Mouse (Mus musculus) CD4-positive helper T cell, adult 2 months (primary cell): ENCODE data around the gene Aldh6a1.

Experiments
- DNase-seq: peaks from one replicate; pipeline ENCODE4 v3.0.0-alpha.2; 2012; ENCODE audit warnings: low read depth, missing footprints, low spot score

The Aldh6a1 gene

DNA sequence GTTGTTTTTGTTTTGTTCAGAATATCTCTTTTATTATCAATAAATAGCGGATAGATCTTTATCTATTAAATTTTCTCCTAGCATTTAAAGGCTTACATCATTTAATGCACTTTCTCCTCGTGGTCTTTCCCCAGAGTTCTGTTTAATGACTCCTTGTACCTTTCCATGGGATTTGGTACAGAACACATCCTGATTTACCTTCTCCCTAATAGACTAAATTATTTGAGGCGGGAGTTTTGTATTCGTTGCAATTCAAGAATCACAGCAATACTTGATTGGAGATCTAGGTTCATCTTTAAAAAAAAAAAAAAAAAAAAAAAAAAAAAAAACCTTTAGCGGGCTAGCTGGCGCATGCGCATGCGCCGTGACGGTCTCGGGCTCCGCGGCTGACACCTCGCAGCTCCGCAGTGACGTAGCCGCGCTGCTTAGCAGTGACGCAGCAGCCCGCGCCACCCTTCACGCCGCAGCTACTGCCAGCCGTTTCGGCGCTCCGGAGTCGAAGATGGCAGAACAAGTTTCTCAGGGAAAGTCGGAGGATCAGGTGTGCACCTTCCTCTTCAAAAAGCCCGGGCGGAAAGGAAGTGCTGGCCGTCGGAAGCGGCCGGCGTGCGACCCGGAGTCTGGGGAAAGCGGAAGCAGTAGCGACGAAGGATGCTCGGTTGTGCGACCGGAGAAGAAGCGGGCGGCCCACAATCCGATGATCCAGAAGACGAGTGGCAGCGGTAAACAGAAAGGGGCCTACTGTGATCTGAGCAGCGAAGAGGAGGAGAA is 33.8 kb downstream of the Aldh6a1 start, which contains the start of gene Rnf113a2:
Gene Rnf113a2, plus strand, starts transcription at position 363 of the 771 bp plus-strand sequence.
- peak; percentile 96 for DNase-seq

DNA sequence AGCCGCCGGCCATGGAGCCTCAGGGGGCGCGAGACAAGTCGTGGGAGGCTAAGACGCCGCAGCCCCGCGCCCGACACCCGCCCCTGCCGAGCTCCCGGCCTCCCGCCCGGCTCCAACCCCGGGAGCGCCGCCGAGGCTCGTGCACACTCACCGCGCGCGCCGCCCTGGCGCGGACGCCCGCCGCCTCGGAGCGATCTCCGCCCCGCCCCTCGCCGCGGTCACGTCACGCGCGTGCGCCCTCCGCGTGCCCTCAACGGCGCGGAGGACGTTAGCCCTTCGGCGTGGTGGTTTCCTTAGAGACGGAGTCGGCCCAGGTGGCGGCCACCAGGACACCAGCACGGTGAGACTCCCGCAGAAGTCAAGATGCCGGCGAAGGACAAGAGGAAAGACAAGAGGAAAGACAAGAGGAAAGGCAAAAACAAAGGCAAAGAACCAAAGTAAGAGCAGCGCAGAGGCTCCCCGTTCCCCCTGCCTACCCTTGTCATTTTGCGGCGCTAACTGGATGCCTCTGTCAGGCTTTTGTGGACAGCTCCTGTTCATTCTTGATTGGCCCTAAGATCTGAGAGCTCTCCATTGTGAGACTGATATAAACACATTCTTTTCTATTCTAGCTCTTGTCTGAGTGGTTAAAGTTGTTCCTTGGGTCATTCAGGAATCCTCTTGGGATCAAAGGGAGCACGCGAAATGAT is 41.8 kb downstream of the Aldh6a1 start, which contains the start of the genes Entpd5 and Bbof1:
Gene Entpd5, minus strand, starts transcription at position 211 of the 689 bp plus-strand sequence.
Gene Bbof1, plus strand, starts transcription at position 253 of the 689 bp plus-strand sequence.
- DNase-seq: peak; percentile 92

DNA sequence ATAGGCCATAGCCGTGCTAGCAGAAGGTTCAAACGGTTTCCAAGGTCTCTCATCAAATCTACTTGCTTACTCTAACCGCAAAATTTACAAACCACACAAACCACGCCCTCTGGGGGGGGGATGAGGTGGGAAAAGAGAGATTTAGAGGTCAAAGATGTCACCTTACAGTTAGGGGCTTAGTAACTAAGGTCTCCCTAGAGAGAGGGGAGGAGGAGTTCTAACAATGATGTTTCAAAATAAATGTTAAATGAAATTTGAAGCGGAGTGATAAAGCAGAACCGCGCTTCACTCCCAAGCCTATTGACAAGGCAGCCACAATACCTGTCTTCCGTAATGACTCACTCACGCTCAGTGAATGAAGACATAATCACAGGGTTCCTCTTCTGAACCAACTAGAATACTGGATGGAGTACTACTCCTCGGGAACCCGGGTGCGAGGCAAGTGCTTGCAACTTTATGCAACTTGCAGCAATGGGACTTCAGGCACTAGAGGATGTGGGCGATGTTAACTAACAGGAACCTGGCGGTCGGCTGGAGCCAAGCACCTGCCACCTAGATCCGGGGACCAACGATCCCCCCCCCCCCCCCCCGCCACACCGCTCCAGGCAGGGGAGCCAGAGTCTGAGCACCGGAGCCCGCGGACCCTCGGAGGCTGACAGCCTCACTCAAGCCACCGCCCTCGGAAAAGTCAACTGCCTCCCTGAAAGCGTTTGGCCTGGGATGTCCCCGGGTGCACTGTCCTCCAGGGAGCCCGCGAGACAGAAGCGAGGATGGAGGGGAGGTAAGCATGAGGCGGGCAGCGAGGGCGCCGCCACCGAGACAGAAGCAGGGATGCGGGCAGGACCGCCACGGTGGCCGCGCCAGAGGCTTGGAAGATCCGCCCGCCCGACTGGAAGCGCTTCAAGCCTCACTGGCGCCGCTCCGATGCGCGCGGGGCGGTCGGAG is 42.7 kb downstream of the Aldh6a1 start:
- DNase-seq: peak; percentile 87

DNA sequence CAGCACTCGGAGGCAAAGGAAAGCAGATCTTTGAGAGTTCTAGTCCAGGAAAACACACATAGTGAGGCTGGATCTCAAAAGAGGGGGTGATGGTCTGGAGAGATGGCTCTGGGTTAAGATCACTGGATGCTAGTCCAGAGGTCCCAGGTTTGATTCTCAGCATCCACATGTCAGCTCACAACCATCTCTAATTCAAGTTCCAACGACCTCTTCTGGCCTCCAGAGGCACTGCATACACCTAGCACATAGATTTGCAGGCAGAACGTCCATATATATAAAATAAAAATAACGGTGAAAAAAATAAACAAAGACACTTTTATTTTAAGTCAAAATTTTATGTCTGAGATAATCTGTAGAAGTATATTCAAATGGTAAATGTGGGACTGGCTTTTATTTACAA is 43.5 kb downstream of the Aldh6a1 start:
- DNase-seq: no peak

DNA sequence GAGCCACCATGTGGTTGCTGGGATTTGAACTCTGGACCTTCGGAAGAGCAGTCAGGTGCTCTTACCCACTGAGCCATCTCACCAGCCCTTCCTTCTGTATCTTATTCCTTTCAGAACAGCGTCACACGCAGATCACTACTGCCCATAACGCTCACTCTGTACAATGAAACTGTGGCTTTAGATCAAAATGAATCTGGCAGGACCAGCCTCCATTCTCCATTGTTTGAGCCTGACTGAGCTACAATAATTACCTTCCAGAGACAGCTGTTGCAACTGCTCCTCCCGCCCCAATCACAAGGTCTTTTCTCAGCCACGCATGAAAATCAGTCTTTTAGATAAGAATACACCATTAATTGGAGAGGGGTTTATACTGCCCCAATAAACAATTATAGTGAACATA is 46.3 kb downstream of the Aldh6a1 start:
- no peak for DNase-seq

DNA sequence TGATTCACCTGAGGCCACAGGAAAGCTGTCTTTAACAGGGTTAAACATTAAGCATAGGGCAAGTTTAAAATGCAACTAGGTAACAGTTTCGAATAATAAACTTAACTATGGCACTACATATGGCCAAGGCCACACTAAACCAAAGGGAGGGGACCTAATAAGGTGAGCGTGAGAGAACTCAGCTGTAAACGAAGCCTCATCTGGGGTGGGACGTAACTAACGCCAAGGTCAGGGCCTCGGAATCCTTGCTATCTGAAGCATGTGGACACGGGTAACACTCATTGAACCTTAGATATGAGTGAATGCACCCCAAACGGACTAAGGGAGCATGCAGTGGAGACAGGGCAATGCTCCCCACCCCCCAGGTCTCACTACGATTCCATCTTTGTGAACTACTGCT is 47.9 kb downstream of the Aldh6a1 start:
- no peak for DNase-seq

DNA sequence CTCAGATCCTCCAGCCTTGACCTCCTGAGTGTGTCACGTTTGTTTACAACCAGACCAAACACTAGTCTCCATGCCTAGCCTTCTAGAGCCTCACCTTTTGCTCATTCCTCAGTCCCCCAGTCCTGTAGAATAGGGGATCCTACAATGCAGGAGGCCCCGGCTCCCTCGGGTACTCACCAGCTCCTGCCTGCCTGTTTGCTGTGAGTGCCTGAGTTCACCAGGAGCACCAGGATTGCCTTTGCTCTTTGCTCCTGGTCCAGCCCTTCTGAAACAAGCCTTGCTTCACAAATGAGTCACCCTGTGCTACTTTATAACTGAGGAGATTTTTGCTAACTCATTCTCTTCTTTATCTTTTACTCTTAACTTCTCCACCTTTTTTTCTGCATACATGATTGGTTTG is 50.2 kb downstream of the Aldh6a1 start:
- no peak for DNase-seq

DNA sequence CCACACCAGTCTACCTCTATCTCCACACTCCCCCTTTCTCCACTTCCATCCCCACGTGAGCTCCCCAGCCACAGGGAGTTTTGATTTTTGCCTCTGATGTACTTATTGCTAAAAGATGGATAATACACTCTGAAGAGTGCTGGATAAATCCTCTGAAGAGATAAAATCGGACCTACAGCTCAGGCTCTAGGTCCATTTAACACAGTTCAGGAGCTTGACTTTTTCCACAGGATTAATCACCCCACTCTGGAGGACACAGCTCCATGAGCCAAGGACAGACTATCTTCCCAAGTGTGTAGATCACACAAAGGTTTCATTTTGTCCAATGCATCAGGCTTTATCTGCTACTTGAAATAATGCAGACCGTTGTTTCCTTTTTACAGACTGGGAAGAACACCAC is 50.7 kb downstream of the Aldh6a1 start:
- DNase-seq: no peak

DNA sequence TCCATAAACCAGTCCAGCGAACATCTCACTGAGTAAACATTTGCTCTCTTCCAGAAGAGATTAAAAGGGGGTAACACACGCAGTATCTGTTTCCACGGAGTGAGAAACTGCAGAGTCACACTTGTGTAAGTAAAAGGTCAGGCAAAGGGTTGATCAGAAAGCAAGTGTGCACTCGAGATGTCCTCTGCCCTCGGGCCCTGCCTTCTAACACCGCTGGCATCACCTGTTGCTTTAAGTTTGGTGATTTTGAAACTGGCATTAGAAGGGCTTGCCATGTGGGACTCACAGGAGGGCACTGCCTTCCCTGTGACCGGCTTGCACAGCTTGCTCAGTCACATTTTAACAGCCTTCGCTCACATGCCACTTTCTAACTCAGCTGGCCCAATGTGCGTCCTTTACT is 51.1 kb downstream of the Aldh6a1 start:
- no peak for DNase-seq

DNA sequence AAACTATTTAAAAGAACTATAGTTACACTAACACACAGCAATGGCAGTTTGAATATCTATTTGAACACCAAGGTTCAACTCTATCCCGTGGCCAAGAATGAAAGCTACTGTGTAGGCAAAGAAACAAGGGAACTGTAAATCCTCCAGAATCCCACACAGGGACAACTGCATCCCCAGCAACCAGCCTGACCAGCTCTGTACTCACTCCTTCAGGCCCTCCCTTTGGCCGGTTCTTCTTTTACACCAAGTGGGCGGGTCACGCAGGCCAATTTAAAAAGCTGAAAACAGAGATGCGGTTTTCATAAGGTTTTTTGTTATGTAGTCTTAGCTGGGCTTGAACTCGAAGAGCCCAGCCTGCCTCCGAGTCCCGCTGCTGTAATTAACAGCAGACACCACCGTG is 51.7 kb downstream of the Aldh6a1 start:
- DNase-seq: no peak

DNA sequence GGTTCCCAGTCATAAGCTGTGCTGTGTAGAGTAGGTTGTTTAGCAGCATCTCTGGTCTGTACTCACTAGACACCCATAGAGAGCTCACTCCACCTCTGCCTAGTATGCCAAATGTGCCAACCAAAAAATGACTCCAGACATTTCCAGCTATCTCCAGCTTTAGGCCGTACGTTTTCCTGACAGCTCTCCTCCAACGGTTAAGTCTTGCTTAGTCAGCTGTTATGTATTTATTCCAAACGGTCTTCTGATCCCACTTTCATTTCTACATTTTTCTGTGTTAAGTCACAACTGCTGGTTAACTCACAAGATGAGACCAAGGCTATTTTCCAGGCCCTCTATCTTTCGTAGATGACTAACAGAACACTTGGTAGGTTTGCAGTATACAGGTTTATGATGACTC is 52.2 kb downstream of the Aldh6a1 start:
- no peak for DNase-seq

DNA sequence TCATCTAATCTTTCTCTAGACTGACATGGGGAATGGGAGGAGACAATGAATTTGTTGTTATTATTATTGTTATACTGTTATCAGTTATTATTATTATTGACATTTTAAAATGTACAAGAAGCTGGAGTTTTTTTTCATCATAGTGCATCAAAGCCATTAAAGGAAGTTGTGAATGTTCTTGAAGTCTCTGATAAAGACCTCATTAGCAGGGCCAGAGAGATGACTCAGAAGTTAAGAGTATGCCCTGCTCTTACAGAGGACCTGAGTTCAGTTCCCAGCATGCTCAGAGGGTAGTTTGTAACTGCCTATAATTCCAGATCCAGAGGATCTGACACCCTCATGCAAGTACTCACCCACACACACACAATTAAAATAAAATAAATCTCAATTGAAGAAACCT is 53.1 kb downstream of the Aldh6a1 start:
- no peak for DNase-seq

DNA sequence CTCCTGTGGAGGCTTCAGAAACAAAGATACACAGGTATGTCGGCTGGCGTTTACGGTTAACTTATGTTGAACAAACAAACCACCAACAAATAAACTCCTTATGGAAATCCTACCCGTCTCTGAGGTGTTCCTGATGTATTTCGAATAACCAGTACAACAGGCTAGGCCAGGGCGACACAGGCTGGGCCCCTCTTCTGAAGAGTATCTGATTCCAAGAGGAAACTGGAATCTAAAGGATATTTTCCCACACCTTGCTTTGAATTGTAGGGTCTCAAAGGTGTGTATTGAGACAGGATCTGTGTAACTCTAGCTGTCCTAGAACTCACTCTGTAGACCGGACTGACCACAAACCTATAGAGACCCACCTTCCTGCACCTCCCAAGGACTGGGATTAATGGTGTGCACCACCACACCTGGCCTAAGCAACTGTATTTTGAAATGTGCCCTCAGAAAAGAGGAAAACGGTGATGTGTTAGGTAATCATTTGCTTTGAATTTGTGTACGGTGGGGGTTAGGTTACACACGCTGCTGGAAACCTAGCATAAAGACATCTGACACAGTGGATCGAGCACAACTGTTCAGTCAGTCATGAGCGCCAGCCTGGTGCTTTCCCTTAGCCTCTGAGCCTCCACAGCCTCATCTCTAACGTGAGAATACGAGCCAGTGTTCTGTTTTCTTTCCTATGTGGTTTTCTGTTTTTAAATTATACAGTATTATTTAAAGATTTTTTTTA is 53.7 kb downstream of the Aldh6a1 start:
- no peak for DNase-seq

DNA sequence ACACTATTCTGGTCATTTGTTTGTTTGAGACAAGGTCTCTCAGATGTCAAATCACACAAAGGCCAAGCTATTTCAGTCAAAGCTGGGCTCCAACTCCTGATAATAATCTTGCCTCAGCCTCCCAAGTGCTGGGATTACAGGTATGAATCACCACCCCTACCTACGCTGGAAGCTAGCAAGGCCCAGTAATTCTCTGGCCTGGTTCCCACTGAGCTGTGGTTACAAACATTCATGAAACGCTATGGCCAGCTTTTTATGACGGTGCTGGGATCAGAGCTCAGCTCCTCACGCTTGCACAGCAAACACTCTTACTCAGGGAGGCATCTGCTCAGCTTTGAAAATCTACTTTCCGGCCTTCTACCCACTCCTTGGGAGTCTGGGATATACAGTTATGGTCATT is 57.0 kb downstream of the Aldh6a1 start:
- no peak for DNase-seq

DNA sequence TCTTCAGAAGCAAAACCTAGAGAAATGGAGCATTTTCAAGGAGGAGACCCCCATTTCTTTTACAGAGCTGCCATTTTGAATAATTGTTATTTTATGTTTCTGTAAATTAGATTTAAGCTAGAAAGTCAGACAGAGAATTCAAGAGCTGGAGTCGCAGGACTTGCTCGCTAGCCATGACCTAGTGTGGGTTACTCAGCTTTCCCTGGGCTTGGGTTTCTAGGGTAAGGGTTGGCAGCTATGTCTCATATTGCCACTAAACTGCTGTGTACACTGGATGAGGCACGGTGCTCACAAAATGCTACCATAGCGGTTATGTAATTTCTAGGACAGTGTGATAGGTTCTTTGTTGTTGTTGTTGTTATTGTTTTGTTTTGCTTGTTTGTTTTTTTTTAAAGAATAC is 58.1 kb downstream of the Aldh6a1 start:
- DNase-seq: no peak

DNA sequence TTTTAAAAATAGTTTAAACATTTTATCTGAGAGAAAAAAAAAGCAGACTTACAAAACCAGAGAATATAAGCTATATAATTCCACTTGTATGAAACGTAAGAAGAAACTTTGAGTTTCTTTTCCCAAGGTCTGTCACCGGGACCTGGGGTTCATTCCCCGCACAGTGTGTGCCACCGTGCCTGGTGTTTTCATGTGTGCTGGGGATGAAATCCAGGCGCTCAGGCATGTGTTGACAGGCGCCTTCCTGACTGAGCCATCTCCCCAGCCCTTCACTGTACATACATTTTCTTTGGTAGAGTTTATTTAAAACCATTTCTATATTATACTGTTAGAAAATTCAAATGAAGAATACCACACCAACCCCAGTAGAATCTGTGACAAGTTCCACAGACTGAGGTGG is 60.5 kb downstream of the Aldh6a1 start:
- DNase-seq: no peak

DNA sequence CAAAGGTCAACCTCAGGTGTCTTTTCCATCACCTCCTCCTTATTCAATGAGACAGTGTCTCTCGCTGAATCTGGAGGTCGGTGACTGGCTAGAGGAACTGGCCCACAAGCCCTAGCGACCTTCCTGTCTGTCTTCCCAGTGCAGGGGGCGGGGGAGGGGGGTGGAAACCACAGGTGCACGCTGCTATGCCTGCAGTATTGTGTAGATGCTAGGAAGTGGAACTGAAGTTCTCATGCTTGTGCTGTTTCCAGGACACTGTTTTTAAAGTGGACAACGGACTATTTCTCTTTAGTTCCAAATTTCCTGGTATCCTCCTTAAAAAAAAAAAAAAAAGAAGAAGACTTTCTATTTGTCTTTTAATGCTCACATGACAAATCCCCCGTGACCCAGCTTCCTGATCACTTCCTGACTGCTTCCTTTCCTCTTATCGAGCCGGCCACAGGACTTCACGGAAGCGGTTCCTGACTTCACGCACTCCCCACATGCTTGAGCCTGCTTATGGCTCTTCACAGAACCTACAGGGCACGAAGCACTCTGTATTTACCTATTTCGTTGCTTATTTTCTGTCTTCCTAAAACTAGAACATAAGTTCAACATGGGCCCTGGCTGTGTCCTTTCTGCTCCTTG is 61.9 kb downstream of the Aldh6a1 start:
- DNase-seq: peak; percentile 25

DNA sequence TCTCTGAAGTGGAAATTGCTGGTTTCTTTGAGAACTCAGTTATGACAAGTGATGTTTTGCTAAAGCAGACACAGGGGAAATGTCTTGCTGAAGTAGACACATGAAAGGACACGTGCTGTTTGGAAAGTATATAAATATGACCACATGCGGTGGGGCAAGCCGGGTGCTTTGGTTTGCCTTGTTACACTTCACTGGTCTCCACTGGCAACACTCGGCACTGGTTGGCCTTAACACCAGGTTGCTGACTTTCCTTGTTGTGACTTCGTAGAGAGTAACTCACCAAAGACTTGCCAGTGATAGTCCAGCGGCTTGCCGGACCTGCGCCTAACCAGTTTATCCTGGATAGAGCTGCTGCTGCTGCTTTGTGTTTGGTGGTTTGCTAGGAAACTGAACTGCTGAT is 62.7 kb downstream of the Aldh6a1 start:
- no peak for DNase-seq

DNA sequence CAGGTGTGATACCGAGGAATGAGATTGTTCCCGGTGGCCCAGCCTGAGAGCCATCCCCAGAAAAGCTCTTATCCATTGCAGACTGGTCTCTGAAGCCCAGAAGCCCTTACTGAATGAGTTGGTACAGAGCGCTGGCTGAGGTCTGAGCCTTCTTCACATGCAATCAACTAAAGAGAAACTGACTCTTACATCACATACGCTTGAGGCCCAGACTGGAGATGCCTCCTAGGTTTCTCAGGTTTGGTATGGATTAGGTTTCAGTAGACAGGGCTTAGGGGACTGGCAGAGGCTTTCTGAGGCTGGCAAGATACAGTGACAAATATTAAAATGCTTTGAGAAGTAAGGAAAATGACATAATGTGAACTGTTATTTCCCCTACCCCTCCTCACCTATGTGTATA is 65.4 kb downstream of the Aldh6a1 start:
- DNase-seq: no peak

DNA sequence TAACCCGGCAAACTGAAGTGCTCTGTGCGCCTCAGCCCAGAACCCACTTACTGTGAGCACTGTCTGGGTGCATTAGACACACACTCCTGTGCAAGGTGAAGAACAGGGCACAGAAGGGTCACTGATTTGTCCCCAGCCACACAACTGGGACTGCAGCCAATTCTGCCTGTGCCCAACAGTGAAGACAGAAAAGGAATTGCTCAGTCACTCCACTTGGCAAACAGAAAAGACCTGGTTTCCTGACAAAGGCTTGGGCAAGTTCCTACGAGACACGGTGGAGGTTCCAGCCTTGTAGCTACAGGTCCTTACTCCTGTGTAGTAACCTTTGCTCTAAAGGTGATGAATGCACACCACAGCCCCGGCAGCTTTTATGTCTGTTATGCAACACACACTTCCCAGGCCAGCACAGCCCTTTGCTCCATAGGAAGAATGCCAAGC is 66.1 kb downstream of the Aldh6a1 start:
- no peak for DNase-seq

DNA sequence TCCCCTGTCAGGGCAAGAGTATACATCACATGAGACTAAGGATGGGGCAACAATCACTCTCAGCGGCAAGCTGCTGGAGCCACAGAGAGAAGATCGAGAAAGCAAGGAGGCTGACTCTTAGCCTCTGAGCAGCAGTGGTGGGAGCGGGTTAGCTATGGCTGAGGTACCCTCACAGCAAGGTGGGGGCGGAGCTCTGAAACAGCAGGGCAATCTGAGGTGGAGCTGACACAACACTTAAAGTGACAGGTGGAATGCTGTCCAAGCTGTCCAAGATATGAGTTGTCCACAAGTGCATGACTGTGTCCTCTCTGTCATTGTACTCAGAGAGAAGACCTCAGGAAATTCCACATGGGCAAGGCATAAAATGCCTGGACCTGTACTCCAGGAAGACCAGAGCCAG is 68.4 kb downstream of the Aldh6a1 start:
- no peak for DNase-seq
